Mouse (Mus musculus) bone marrow macrophage, adult 2 months (primary cell): ENCODE measurements around the gene Samd13.

Experiments used
- CTCF ChIP-seq: IDR thresholded peaks from 2 replicates; pipeline ENCODE4 v1.5.1; 2012; ENCODE audit warnings: low read depth, mild to moderate bottlenecking, low read length, moderate library complexity
- POLR2A ChIP-seq: IDR thresholded peaks from 2 replicates; pipeline ENCODE4 v1.6.1; 2012; ENCODE audit warnings: mild to moderate bottlenecking, low read depth, low read length, borderline replicate concordance

- no peak for TF ChIP-seq POLR2A
- TF ChIP-seq CTCF = no peak
Observed at GRCm38 (mm10) chr3:146599198-146599900, 86.0 kb downstream of the Samd13 start.
